Mouse (Mus musculus) embryonic facial prominence, embryonic 11.5 days (tissue): Measurements from ENCODE around the gene Nsun5. TPM values are rescaled to one million over a fixed set of nuclear protein-coding genes. Genes with fewer than 3 reads are reported as not detected.

Source experiments
- ATAC-seq: fragments of 200-750 bp; cut with Nextera tagmentation; replicated peaks from 2 replicates; pipeline ENCODE4 v1.8.0; 2017; ENCODE audit warnings: low read depth; ENCODE audit not compliant: insufficient number of reproducible peaks, low FRiP score, low TSS enrichment
- DNase-seq: peaks from one replicate; pipeline ENCODE4 v3.0.0-alpha.2; 2015; ENCODE audit warnings: low spot score
- H3K27ac ChIP-seq: fragments of 300-500 bp; sonication (generic); replicated peaks from 2 replicates; pipeline ENCODE4 v1.5.1; 2014; ENCODE audit warnings: mild to moderate bottlenecking, low read depth, low read length, control low read depth
- H3K27me3 ChIP-seq: fragments of 300-500 bp; sonication (generic); 2 replicates; pipeline ENCODE4 v1.6.1; 2014; ENCODE audit warnings: mild to moderate bottlenecking, low read length, moderate library complexity, mixed read lengths; ENCODE audit not compliant: control insufficient read depth, insufficient read depth
- H3K36me3 ChIP-seq: fragments of 300-500 bp; sonication (generic); replicated peaks from 2 replicates; pipeline ENCODE4 v1.6.1; 2014; ENCODE audit warnings: low read depth, mild to moderate bottlenecking, low read length, moderate library complexity, mixed read lengths; ENCODE audit not compliant: control insufficient read depth, insufficient read depth
- H3K4me1 ChIP-seq: fragments of 300-500 bp; sonication (generic); 2 replicates; pipeline ENCODE4 v1.6.1; 2014; ENCODE audit warnings: low read length, mixed read lengths; ENCODE audit not compliant: control insufficient read depth, insufficient read depth
- H3K4me2 ChIP-seq: fragments of 300-500 bp; sonication (generic); 2 replicates; pipeline ENCODE4 v1.6.1; 2014; ENCODE audit warnings: low read depth, mild to moderate bottlenecking, control low read depth, low read length, moderate library complexity
- H3K4me3 ChIP-seq: fragments of 300-500 bp; sonication (generic); 2 replicates; pipeline ENCODE4 v1.5.1; 2014; ENCODE audit warnings: low read depth, low read length, control low read depth
- H3K9ac ChIP-seq: fragments of 300-500 bp; sonication (generic); replicated peaks from 2 replicates; pipeline ENCODE4 v1.6.1; 2014; ENCODE audit warnings: mild to moderate bottlenecking, control low read depth, low read length
- H3K9me3 ChIP-seq: fragments of 300-500 bp; sonication (generic); replicated peaks from 2 replicates; pipeline ENCODE4 v1.6.1; 2016; ENCODE audit warnings: mild to moderate bottlenecking, low read length, inconsistent platforms, mixed read lengths; ENCODE audit not compliant: control insufficient read depth
- WGBS: fragments of 180-500 bp; shearing (Covaris S2); extraction: QIAGEN DNeasy Blood & Tissue Kit; methylation state at CpG from one replicate; pipeline ENCODE4 v1.1.7; 2014; 5-methylcytosine and 5-hydroxymethylcytosine counted together
- polyA plus RNA-seq: library from polyadenylated mRNA; unstranded; fragments of >200 nt; fragmentation: Nextera tagmentation; extraction: Ambion mirVana; gene quantifications from 2 replicates; pipeline ENCODE4 v1.2.1, GENCODE M21; 2014

The Nsun5 gene
- polyA plus RNA-seq, 1 experiment from 2014 or later = 32.6 TPM

- 89% methylated on average over 8 of the region's 8 CpGs for WGBS
These were observed 5.4 kb downstream of the Nsun5 start for GRCm38 (mm10) chr5:135375167-135375566.

DNA sequence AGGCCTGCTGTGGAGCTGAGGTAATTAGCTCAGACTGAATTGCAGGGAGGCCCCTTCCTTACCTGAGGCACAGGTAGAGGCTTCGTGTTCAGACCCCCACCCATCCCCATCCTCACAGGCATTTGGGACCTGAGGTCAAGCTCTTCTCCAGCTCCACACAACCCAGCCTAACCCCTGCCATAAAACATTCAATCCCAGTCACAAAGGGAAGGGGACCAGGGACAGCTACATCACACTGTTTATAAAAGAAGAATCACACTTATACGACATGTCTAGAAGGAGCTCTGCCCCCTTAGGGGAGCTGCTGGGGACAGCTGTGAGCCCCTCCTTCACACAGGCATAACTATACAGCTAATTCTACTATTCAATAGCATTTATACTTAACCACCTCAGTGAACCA is 6.6 kb downstream of the Nsun5 start:
- Histone ChIP-seq H3K27me3 (no peaks in the 10 kb centered on the region), H3K36me3 (peaks cover 42% of the 10 kb centered on the region), H3K4me1 (no peaks in the 10 kb centered on the region), H3K4me3 (no peak overlapping the region), H3K4me2 (no peak overlapping the region), H3K9ac (no peak overlapping the region), H3K27ac (no peak overlapping the region), H3K9me3 (no peaks in the 10 kb centered on the region)
- ATAC-seq = no peak
- 71% methylated on average over 2 of the region's 2 CpGs for WGBS
- no peak for DNase-seq

More at GRCm38 (mm10) chr5:135375167-135375566, 5.4 kb downstream of the Nsun5 start:
- no peak overlapping the region for H3K9ac ChIP-seq
- no peak overlapping the region for H3K4me3 ChIP-seq
- no peaks in the 10 kb centered on the region; the same call in 1 of the 2 replicates for H3K4me1 ChIP-seq
- H3K9me3 ChIP-seq = no peaks in the 10 kb centered on the region
- no peak overlapping the region for H3K27ac ChIP-seq
- DNase-seq (no peak), ATAC-seq (no peak)
- peaks cover 34% of the 10 kb centered on the region for H3K36me3 ChIP-seq
- no peak overlapping the region for H3K4me2 ChIP-seq
- no peaks in the 10 kb centered on the region for H3K27me3 ChIP-seq

DNA sequence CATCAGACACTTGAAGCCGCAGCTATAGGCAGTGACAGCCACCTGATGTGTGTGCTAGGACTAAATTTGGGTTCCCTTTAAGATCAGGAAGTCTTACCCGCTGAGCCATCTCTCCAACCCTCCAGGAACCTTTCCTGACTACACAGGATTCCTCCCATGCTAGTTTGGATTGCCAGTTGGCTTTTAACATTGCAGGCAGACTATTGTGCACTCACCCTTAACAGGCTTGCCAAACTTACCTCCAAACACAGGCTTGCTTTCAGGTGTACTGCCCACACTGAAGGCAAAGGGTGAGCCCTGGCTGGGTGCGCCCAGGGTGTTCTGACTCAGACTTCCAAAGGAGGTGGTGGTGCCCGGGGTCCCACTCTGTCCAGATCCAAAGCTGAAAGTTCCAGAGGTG is 10.9 kb downstream of the Nsun5 start:
- Histone ChIP-seq H3K4me2 (no peak overlapping the region), H3K27ac (no peak overlapping the region), H3K9me3 (no peaks in the 10 kb centered on the region), H3K4me3 (no peak overlapping the region), H3K4me1 (no peaks in the 10 kb centered on the region), H3K27me3 (no peaks in the 10 kb centered on the region), H3K36me3 (peaks cover 56% of the 10 kb centered on the region), H3K9ac (no peak overlapping the region)
- DNase-seq = no peak
- 97% methylated on average over 4 of the region's 4 CpGs for WGBS
- ATAC-seq = no peak

DNA sequence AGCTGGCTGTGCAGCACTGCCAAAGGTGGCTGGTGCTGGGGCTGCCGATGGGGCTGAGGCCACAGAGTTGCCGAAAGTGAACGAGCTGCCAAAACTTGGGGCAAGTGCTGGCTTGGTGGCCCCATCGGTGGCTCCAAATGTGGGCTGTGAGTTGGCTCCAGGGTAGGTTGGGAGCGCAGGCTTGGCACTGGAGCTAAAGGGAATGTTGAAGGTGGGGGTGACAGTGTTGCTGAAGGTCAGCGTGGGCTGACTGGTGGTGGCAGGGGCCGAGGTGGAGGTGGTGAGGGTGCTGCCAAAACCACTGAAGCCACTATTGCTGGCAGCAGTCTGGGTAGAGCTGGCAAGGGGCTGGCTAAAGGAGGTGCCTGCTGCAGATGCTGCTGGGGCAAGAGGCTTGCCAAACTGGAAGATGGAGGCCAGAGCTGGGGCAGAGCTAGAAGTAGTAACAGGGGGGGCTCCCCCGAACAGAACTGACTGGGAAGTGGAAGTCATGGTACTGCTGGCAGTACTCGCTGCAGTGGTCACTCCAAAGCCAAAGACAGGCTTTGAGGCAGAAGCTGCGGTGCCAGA is 11.7 kb downstream of the Nsun5 start:
- no peak for ATAC-seq
- peaks cover 52% of the 10 kb centered on the region for H3K36me3 ChIP-seq

DNA sequence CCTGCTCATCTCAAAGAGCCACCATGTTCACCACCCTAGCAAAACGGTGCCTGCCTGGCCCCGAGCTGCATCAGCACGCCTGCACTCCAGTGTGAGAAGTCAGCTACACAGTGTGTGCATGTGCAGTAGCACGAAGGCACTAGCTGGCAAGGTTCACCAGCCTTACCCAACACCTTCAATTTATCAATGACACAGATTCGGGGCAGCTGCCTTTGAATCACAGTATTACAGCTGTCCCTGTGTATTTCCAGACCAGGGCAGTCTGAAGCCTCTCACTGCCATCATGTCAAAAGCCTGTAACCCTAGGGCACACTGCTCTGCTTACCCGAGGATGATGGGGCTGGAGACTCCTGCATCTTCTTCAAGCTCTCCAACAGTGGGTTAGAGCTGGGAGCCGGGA is 13.0 kb downstream of the Nsun5 start:
- WGBS = 90% methylated on average over 7 of the region's 7 CpGs
- Histone ChIP-seq H3K9me3 (no peaks in the 10 kb centered on the region), H3K9ac (no peak overlapping the region), H3K4me2 (no peak overlapping the region), H3K4me3 (no peak overlapping the region), H3K27me3 (no peaks in the 10 kb centered on the region), H3K36me3 (peaks cover 53% of the 10 kb centered on the region), H3K4me1 (no peaks in the 10 kb centered on the region), H3K27ac (no peak overlapping the region)
- ATAC-seq (no peak), DNase-seq (no peak)

More for the DNA sequence above, 11.7 kb downstream of the Nsun5 start:
- Histone ChIP-seq H3K4me2 (no peak overlapping the region), H3K27ac (no peak overlapping the region), H3K9ac (no peak overlapping the region), H3K9me3 (no peaks in the 10 kb centered on the region), H3K4me1 (no peaks in the 10 kb centered on the region), H3K27me3 (no peaks in the 10 kb centered on the region), H3K4me3 (no peak overlapping the region)
- over 99% methylated on average over 10 of the region's 10 CpGs for WGBS
- no peak for DNase-seq

GRCm38 (mm10) chr5:135383771-135384170 is 14.0 kb downstream of the Nsun5 start:
- no peaks in the 10 kb centered on the region for H3K4me1 ChIP-seq
- WGBS = 83% methylated on average over 10 of the region's 10 CpGs
- no peak overlapping the region for H3K9ac ChIP-seq

DNA sequence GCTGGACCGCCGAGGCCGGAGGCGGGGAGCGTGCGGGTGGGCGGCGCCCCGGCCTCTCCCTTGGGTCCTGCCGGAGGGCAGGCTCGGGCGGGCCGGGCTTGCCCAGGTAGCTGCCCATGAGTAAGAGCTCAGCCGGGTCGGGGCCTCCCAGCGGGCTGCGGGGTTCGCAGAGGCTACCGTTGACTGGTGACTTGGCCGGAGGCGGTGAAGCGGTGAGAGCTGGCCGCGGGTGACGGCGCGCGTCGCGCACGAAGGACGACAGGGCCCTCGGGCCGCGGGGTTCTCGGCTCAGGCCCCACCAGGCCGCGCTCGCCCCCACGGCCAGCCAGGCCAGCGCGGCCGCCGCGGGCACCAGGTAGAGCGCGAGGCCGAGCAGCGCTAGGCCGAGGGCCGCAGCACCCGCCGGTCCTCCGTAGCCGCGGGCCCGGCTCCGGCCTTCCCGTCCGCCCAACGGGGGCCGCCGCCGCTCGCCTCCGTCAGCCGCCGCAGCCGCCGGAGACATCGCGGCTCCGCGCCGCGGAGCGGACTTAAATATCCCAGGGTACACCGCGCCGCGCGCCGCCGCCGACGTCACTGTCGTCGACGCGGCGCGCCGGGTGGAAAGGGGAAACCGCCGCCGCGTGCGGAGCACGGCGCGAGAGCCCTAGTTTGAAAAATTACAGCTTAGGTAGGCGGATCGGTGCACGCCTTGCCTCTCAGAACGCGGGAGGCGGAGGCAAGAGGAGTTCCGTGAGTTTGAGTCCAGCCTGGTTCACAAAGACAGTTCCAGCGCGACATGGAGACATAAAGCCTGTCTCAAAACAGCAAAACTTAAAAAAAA is 24.5 kb downstream of the Nsun5 start, which contains the start of gene Pom121:
Gene Pom121 (minus strand): TSS at position 543 of the 820 bp plus-strand sequence.
- Histone ChIP-seq H3K36me3 (no peaks in the 10 kb centered on the region), H3K27me3 (no peaks in the 10 kb centered on the region), H3K9me3 (no peaks in the 10 kb centered on the region), H3K4me2 (peak within 1 kb of the TSS; percentile 79), H3K9ac (peak within 1 kb of the TSS; percentile 97), H3K4me3 (peak within 1 kb of the TSS; percentile 99), H3K4me1 (no peaks in the 10 kb centered on the region), H3K27ac (peak within 1 kb of the TSS; percentile 72; the same call in 1 of the 2 replicates)
- WGBS = under 1% methylated on average over 79 of the region's 110 CpGs
- DNase-seq = peak; percentile 94
- ATAC-seq = peak; percentile 86

More at GRCm38 (mm10) chr5:135383771-135384170, 14.0 kb downstream of the Nsun5 start:
- Histone ChIP-seq H3K27ac (no peak overlapping the region), H3K9me3 (no peaks in the 10 kb centered on the region), H3K4me3 (no peak overlapping the region), H3K27me3 (no peaks in the 10 kb centered on the region), H3K36me3 (peaks cover 47% of the 10 kb centered on the region), H3K4me2 (no peak overlapping the region)
- no peak for DNase-seq
- no peak for ATAC-seq

DNA sequence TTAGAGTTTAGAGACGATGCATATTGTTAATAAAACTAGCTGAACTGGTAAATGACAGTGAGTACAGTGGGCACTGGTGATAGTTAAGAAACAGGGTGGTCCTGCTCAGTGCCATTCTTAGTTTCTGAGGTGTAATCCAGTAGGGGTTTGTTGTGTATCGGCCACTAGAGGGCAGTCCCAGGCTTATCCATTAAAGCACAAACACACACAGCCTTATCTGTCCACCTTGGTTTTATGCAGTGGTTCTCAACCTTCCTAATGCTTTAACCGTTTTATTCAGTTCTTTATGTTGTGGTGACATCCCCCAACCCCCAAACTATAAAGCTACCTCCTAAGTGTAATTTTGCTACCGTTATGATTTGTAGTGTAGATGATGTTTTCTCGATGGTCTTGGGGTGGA is 26.1 kb downstream of the Nsun5 start:
- no peaks in the 10 kb centered on the region for H3K9me3 ChIP-seq
- no peak overlapping the region for H3K4me3 ChIP-seq
- H3K9ac ChIP-seq = no peak overlapping the region
- H3K36me3 ChIP-seq = no peaks in the 10 kb centered on the region
- ATAC-seq = no peak
- no peaks in the 10 kb centered on the region for H3K27me3 ChIP-seq
- H3K27ac ChIP-seq = no peak overlapping the region
- 53% methylated on average over 5 of the region's 5 CpGs for WGBS
- no peak overlapping the region for H3K4me2 ChIP-seq
- no peaks in the 10 kb centered on the region for H3K4me1 ChIP-seq
- DNase-seq = peak; percentile 71
